Mouse (Mus musculus) midbrain, postnatal 0 days (tissue): Measurements from ENCODE around the gene Pla2g4e. TPM values are rescaled to one million over a fixed set of nuclear protein-coding genes. Genes with fewer than 3 reads are reported as not detected.
A peak's percentile ranks its signal among the peaks of the same experiment; 100 is the strongest.

ENCODE experiments used
- ATAC-seq: fragments of 200-750 bp; cut with Nextera tagmentation; 2 replicates; pipeline ENCODE4 v1.8.0; 2017; ENCODE audit warnings: moderate number of reproducible peaks, mild to moderate bottlenecking, moderate TSS enrichment, moderate library complexity; ENCODE audit not compliant: low FRiP score
- DNase-seq: peaks from one replicate; pipeline ENCODE4 v3.0.0-alpha.2; 2015; ENCODE audit warnings: low spot score
- H3K27ac ChIP-seq: fragments of 300-500 bp; sonication (generic); 2 replicates; pipeline ENCODE4 v1.5.1; 2014; ENCODE audit warnings: low read depth, mild to moderate bottlenecking, low read length, mixed read lengths
- H3K27me3 ChIP-seq: fragments of 300-500 bp; sonication (generic); 2 replicates; pipeline ENCODE4 v1.6.1; 2014; ENCODE audit warnings: low read length, control low read depth, mixed read lengths; ENCODE audit not compliant: insufficient read depth
- H3K36me3 ChIP-seq: fragments of 300-500 bp; sonication (generic); 2 replicates; pipeline ENCODE4 v1.6.1; 2014; ENCODE audit warnings: low read length, control low read depth, mixed read lengths; ENCODE audit not compliant: insufficient read depth
- H3K4me1 ChIP-seq: fragments of 300-500 bp; sonication (generic); 2 replicates; pipeline ENCODE4 v1.6.1; 2014; ENCODE audit warnings: mild to moderate bottlenecking, control low read depth, antibody characterized with exemption, low read length, mixed read lengths; ENCODE audit not compliant: insufficient read depth
- H3K4me2 ChIP-seq: fragments of 300-500 bp; sonication (generic); 2 replicates; pipeline ENCODE4 v1.6.1; 2014; ENCODE audit warnings: low read depth, mild to moderate bottlenecking, low read length, mixed read lengths; ENCODE audit not compliant: poor library complexity, severe bottlenecking
- H3K4me3 ChIP-seq: fragments of 300-500 bp; sonication (generic); 2 replicates; pipeline ENCODE4 v1.5.1; 2014; ENCODE audit warnings: low read depth, mild to moderate bottlenecking, low read length, moderate library complexity
- H3K9ac ChIP-seq: fragments of 300-500 bp; sonication (generic); replicated peaks from 2 replicates; pipeline ENCODE4 v1.6.1; 2014; ENCODE audit warnings: mild to moderate bottlenecking, low read length, moderate library complexity, mixed read lengths; ENCODE audit not compliant: poor library complexity, severe bottlenecking
- H3K9me3 ChIP-seq: fragments of 300-500 bp; sonication (generic); 2 replicates; pipeline ENCODE4 v1.6.1; 2016; ENCODE audit warnings: low read length, control low read depth
- CTCF ChIP-seq: IDR thresholded peaks from 2 replicates; pipeline ENCODE4 v1.5.1; 2016; ENCODE audit warnings: antibody characterized with exemption, mild to moderate bottlenecking
- whole genome bisulfite sequencing: fragments of 180-500 bp; shearing (Covaris S2); extraction: QIAGEN DNeasy Blood & Tissue Kit; methylation state at CpG from one replicate; pipeline ENCODE4 v1.1.7; 2014; 5-methylcytosine and 5-hydroxymethylcytosine counted together
- polyA plus RNA-seq: library from polyadenylated mRNA; unstranded; fragments of >200 nt; fragmentation: Nextera tagmentation; extraction: Ambion mirVana; gene quantifications from 2 replicates; pipeline ENCODE4 v1.2.1, GENCODE M21; 2015
- total RNA-seq: library from RNA; depleted of rRNA; stranded (reverse); fragments of >200 nt; gene quantifications from 2 replicates; pipeline ENCODE4 v1.2.3, GENCODE M21; 2014

Pla2g4e gene
- total and polyA plus RNA-seq, 2 experiments from 2014 or later = 10.3 to 18.5 TPM

GRCm38 (mm10) chr2:120173718-120174117 lies 71.4 kb downstream of the Pla2g4e start:
- no peak overlapping the region for H3K4me2 ChIP-seq
- 25% methylated on average over 10 of the region's 10 CpGs for WGBS
- H3K9ac ChIP-seq = no peak overlapping the region
- peak; percentile 15 for DNase-seq
- no peaks in the 10 kb centered on the region; the same call in 1 of the 2 replicates for H3K36me3 ChIP-seq
- H3K4me1 ChIP-seq = no peaks in the 10 kb centered on the region
- no peak for ATAC-seq
- no peaks in the 10 kb centered on the region for H3K9me3 ChIP-seq
- H3K4me3 ChIP-seq = no peak overlapping the region
- TF ChIP-seq CTCF = peak; percentile 84
- H3K27me3 ChIP-seq = no peaks in the 10 kb centered on the region
- H3K27ac ChIP-seq = no peak overlapping the region

DNA sequence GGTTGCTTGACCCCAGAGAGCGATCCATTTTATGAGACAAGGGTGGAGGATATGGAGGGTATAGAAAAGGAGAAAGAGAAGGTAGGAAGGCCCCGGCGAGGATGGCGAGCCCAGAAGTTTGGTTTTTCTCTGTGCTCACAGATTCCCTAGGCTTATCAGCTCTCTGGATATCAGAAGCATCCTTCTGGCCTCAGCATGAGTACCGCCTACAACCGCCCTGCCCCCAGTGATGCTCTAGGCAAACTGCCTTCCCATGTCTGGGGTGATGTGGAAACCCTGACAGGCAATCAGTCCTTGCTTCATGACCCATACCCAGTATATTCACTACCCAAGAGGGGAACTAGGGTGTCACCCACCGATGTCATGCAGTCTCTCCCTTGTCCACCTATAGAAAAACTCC lies 73.8 kb downstream of the Pla2g4e start:
- 92% methylated on average over 7 of the region's 7 CpGs for WGBS
- Histone ChIP-seq H3K27ac (no peak overlapping the region), H3K9me3 (no peaks in the 10 kb centered on the region), H3K36me3 (no peaks in the 10 kb centered on the region; the same call in 1 of the 2 replicates), H3K9ac (no peak overlapping the region), H3K4me3 (no peak overlapping the region), H3K4me1 (no peaks in the 10 kb centered on the region), H3K27me3 (no peaks in the 10 kb centered on the region), H3K4me2 (no peak overlapping the region)
- DNase-seq = no peak
- no peak for ATAC-seq
- TF ChIP-seq CTCF = no peak

DNA sequence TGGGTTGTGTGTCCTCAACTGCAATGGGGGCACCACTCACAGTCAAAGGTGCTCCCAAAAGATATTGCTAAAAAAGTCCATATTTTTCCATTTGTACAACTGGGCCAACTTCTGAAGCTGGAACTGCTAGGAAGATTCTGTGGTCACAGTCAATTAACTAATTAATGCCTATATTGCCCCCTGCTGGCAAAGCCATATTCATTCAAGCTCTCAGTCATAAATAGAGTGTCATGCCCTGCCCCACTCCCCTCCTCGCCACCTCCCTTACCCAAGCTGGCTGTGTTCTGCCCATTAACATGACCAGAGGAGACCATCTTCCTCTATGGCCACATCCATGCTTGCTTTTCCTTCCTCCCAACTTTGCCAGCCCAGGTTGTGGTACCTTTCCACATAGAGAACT lies 74.4 kb downstream of the Pla2g4e start:
- WGBS = 69% methylated on average over 1 of the region's 1 CpGs
- no peak overlapping the region for H3K4me2 ChIP-seq
- TF ChIP-seq CTCF = peak; percentile 59
- H3K4me1 ChIP-seq = no peaks in the 10 kb centered on the region
- DNase-seq = peak; percentile 34
- no peaks in the 10 kb centered on the region for H3K9me3 ChIP-seq
- H3K9ac ChIP-seq = no peak overlapping the region
- no peak overlapping the region for H3K4me3 ChIP-seq
- ATAC-seq = no peak
- no peaks in the 10 kb centered on the region for H3K36me3 ChIP-seq
- H3K27ac ChIP-seq = no peak overlapping the region
- no peaks in the 10 kb centered on the region for H3K27me3 ChIP-seq

GRCm38 (mm10) chr2:120169382-120169781 lies 75.8 kb downstream of the Pla2g4e start:
- Histone ChIP-seq H3K4me1 (no peaks in the 10 kb centered on the region), H3K9ac (no peak overlapping the region), H3K9me3 (no peaks in the 10 kb centered on the region)

DNA sequence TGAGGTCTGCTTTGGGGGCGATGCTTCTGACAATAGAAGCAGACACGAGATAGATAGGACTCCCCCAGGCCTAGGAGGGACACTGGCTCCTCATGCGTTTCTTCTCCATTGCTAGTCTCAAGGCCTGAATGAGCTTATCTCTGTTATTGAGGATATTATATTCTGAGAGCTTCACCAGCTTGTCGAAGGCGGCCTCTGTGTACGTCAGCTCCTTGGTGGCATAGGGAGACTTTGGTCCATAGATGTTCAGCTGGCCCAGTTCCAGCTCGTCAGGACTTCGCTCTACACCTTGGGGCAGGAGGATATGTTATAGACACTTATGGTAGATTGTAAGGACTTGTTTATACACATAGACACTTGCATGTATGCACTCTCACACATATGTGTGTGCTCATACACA lies 77.4 kb downstream of the Pla2g4e start:
- H3K4me3 ChIP-seq = no peak overlapping the region
- no peaks in the 10 kb centered on the region for H3K27me3 ChIP-seq
- no peaks in the 10 kb centered on the region for H3K36me3 ChIP-seq
- no peak for ATAC-seq
- H3K9ac ChIP-seq = no peak overlapping the region
- no peaks in the 10 kb centered on the region for H3K4me1 ChIP-seq
- DNase-seq = no peak
- 91% methylated on average over 8 of the region's 8 CpGs for WGBS
- H3K9me3 ChIP-seq = no peaks in the 10 kb centered on the region
- H3K4me2 ChIP-seq = no peak overlapping the region
- H3K27ac ChIP-seq = no peak overlapping the region
- no peak for TF ChIP-seq CTCF

More at GRCm38 (mm10) chr2:120169382-120169781, 75.8 kb downstream of the Pla2g4e start:
- Histone ChIP-seq H3K36me3 (no peaks in the 10 kb centered on the region), H3K4me3 (no peak overlapping the region), H3K4me2 (no peak overlapping the region), H3K27ac (no peak overlapping the region), H3K27me3 (no peaks in the 10 kb centered on the region)
- ATAC-seq (no peak), DNase-seq (peak; percentile 23)
- TF ChIP-seq CTCF = peak; percentile 61
- WGBS = 87% methylated on average over 3 of the region's 3 CpGs

DNA sequence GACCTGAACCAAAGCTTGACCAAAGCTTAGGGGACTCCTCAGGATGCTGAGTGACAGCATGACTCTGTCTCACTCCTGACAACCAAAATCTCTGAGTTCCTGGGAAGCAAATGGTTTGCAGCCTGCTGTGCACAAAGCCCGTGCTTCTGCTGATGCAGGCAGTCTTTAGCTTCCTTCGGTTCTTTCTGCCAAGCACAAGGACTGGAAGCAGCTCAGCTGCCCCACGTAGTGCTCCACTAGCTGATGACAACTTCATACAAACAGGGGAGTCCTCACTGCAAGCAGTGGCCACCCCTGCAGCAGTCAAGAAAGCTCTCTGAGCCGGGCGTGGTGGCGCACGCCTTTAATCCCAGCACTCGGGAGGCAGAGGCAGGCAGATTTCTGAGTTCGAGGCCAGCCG lies 79.7 kb downstream of the Pla2g4e start:
- Histone ChIP-seq H3K9ac (no peak overlapping the region), H3K27me3 (no peaks in the 10 kb centered on the region), H3K9me3 (no peaks in the 10 kb centered on the region), H3K4me1 (no peaks in the 10 kb centered on the region), H3K27ac (no peak overlapping the region), H3K36me3 (no peaks in the 10 kb centered on the region), H3K4me2 (no peak overlapping the region), H3K4me3 (no peak overlapping the region)
- ATAC-seq = no peak
- no peak for TF ChIP-seq CTCF
- no peak for DNase-seq
- 86% methylated on average over 10 of the region's 10 CpGs for whole genome bisulfite sequencing
